Mouse (Mus musculus): ENCODE results near the gene Cox7a1.

DNA sequence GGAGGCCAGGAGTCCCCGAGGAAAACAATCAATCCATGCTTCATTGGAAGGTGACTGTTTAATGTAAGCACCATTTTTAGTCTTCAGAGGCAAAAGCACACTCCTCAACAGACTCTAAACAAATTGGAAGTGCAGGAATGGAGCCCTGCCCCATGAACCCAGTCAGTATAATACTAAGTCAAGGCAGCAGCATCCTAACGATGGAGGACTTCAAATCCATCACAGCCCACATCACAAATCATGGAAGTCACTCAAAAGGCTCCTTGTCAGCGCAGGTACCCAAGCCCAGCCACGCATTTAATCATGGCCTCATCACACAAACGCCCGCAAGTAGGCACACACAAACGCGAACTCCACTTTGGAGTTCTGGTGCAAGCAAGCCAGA lies 40.8 kb upstream of the Cox7a1 start:
- TF ChIP-seq CTCF (IDR thresholded peaks at IDR 0.05; ENCODE audit: borderline replicate concordance, insufficient read depth, low read length), result no peak
- no peak for TF ChIP-seq POLR2A (IDR thresholded peaks at IDR 0.05; ENCODE audit: low read depth, low read length)

Measured in embryonic fibroblast, embryonic 13.5 days (primary cell).